10 mouse cellular contexts compared by ENCODE assay signal in the genomic region with DNA sequence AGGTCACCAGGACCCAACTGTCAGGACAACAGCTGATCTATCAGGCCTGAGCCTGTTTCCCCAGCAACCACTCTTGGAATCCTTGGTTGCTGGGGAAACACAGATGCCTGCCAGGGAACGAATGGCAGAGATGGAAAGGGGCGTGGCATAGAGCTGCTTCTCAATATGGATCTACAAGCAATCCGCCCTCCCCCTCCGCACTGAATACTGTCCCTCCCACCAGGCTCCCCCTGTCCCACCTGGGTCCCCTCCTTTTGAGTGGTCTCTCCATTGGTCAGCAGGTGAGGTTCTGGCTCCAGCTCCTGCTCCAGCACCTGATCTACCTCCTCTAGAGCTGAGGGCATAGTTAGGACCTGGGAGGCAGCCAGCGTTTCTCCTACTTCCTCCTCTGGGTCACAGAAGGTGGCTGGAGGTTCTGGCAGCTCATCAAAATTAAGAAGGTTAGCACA. TPM values are rescaled to one million over a fixed set of nuclear protein-coding genes. Genes with fewer than 3 reads are reported as not detected.
DNase-seq lines count a peak whose midpoint lies in the region; ATAC-seq and TF ChIP-seq lines count a peak whose summit lies in the region.
"Had no signal": no experiment of that assay in that cellular context is flagged by ENCODE, and none has a peak within 500 bp of the region (broad histone marks: within the 10 kb centered on the region; RNA-seq: fewer than 3 reads in every experiment).

No protein-coding gene starts in this region.

- H3K4me3 ChIP-seq in lung, embryonic 14.5 days (ENCODE audit: low read depth, low read length) = no peak overlapping the region
- no peak overlapping the region for H3K4me3 ChIP-seq in lung, adult 2 months (replicated peaks; ENCODE audit: extremely low read depth, low read depth, low read length)
- H3K4me3 ChIP-seq in forebrain, embryonic 16.5 days (replicated peaks; ENCODE audit: low read length) = no peak overlapping the region
- 0 out of 2 replicates have a peak overlapping the region, but pooled peaks have one; percentile 3 for H3K4me3 ChIP-seq in limb, embryonic 10.5 days
- H3K4me3 ChIP-seq in heart, embryonic 10.5 days = no peak overlapping the region

- 35% methylated on average over 5 of the region's 5 CpGs for WGBS in lung, embryonic 14.5 days
- 59% methylated on average over 5 of the region's 5 CpGs for WGBS in lung, adult 2 months
- 5% methylated on average over 5 of the region's 5 CpGs for WGBS in forebrain, embryonic 16.5 days
- WGBS in limb, embryonic 10.5 days = 69% methylated on average over 5 of the region's 5 CpGs
- 67% methylated on average over 5 of the region's 5 CpGs for WGBS in heart, embryonic 10.5 days

- TF ChIP-seq POLR2A in lung, adult 2 months (IDR thresholded peaks at IDR 0.05; ENCODE audit: borderline replicate concordance, extremely low read depth, low read depth, low read length) = no peak

- no peaks in the 10 kb centered on the region for H3K9me3 ChIP-seq in lung, embryonic 14.5 days (ENCODE audit: low read depth, low read length)
- H3K9me3 ChIP-seq in forebrain, embryonic 16.5 days (ENCODE audit: control insufficient read depth, low read length) = no peaks in the 10 kb centered on the region
- H3K9me3 ChIP-seq in limb, embryonic 10.5 days (replicated peaks) = no peaks in the 10 kb centered on the region
- no peaks in the 10 kb centered on the region for H3K9me3 ChIP-seq in heart, embryonic 10.5 days

- no peak for ATAC-seq in lung, embryonic 14.5 days (ENCODE audit: insufficient read depth)
- peak; percentile 30 for ATAC-seq in forebrain, embryonic 16.5 days
- ATAC-seq: Patski had no signal

- H3K9ac ChIP-seq in lung, embryonic 14.5 days = no peak overlapping the region
- H3K9ac ChIP-seq in forebrain, embryonic 16.5 days (replicated peaks; ENCODE audit: low read depth, low read length) = peak overlapping the region; percentile 36; the same call in 1 of the 2 replicates

- intact Hi-C loops in heart, postnatal 36 days (cut with DNase I) = no loop called here

- DNase-seq in lung, embryonic 14.5 days = peak; percentile 60
- DNase-seq in lung, adult 2 months = no peak
- no peak for DNase-seq in limb, embryonic 10.5 days (ENCODE audit: low spot score)
- peak; percentile 71 to 79 for DNase-seq in right cerebral cortex, adult 2 months (ENCODE audit: low spot score in 2 of 2)
- DNase-seq in heart, postnatal 36 days = no peak
- no peak for DNase-seq in heart, embryonic 10.5 days (ENCODE audit: low spot score)
- no peak for DNase-seq in heart, adult 9 months (ENCODE audit: low spot score in 2 of 2)

- H3K27me3 ChIP-seq in lung, embryonic 14.5 days (ENCODE audit: insufficient read depth, low read length) = 0 out of 2 replicates have a peak, but pooled peaks cover 8% of the 10 kb centered on the region
- H3K27me3 ChIP-seq in forebrain, embryonic 16.5 days (replicated peaks; ENCODE audit: control insufficient read depth, insufficient read depth, low read length) = no peaks in the 10 kb centered on the region
- peaks cover 8% of the 10 kb centered on the region; the same call in 1 of the 2 replicates for H3K27me3 ChIP-seq in limb, embryonic 10.5 days (ENCODE audit: low read depth, poor library complexity, severe bottlenecking)
- H3K27me3 ChIP-seq in heart, embryonic 10.5 days (ENCODE audit: insufficient read depth, poor library complexity, severe bottlenecking) = peaks cover 57% of the 10 kb centered on the region
- H3K27me3 ChIP-seq: Patski had no signal

- H3K27ac ChIP-seq in lung, embryonic 14.5 days (ENCODE audit: low read depth) = no peak overlapping the region
- peak overlapping the region; percentile 55 for H3K27ac ChIP-seq in forebrain, embryonic 16.5 days (ENCODE audit: low read length)
- no peak overlapping the region; the same call in 1 of the 2 replicates for H3K27ac ChIP-seq in limb, embryonic 10.5 days
- H3K27ac ChIP-seq in heart, embryonic 10.5 days = no peak overlapping the region
- H3K27ac ChIP-seq: macrophage had no signal

- no peak for TF ChIP-seq CTCF in lung, embryonic 14.5 days (IDR thresholded peaks at IDR 0.05; ENCODE audit: low read depth)
- no peak for TF ChIP-seq CTCF in lung, adult 2 months (IDR thresholded peaks at IDR 0.05; ENCODE audit: insufficient read depth, low read length)

- H3K4me2 ChIP-seq in lung, embryonic 14.5 days = no peak overlapping the region
- peak overlapping the region; percentile 24; the same call in 1 of the 2 replicates for H3K4me2 ChIP-seq in forebrain, embryonic 16.5 days (ENCODE audit: low read length)

- no peaks in the 10 kb centered on the region for H3K4me1 ChIP-seq in lung, embryonic 14.5 days (ENCODE audit: insufficient read depth)
- peaks cover 9% of the 10 kb centered on the region for H3K4me1 ChIP-seq in lung, adult 2 months (ENCODE audit: control insufficient read depth, insufficient read depth, low read length)
- peaks cover 51% of the 10 kb centered on the region for H3K4me1 ChIP-seq in forebrain, embryonic 16.5 days (replicated peaks; ENCODE audit: control insufficient read depth, insufficient read depth, low read length)
- peaks cover 50% of the 10 kb centered on the region for H3K4me1 ChIP-seq in limb, embryonic 10.5 days
- H3K4me1 ChIP-seq in heart, embryonic 10.5 days = peaks cover 32% of the 10 kb centered on the region

- peaks cover 60% of the 10 kb centered on the region for H3K36me3 ChIP-seq in lung, embryonic 14.5 days (ENCODE audit: insufficient read depth)
- peaks cover 40% of the 10 kb centered on the region for H3K36me3 ChIP-seq in forebrain, embryonic 16.5 days (ENCODE audit: control insufficient read depth, insufficient read depth)
- peaks cover 63% of the 10 kb centered on the region for H3K36me3 ChIP-seq in limb, embryonic 10.5 days
- peaks cover 53% of the 10 kb centered on the region for H3K36me3 ChIP-seq in heart, embryonic 10.5 days

RNA-seq across cellular contexts. Expression of a gene that starts 10.6 kb away (rescaled TPM):
- polyA plus RNA-seq in lung, embryonic 14.5 days (2014; fragmentation: Nextera tagmentation; extraction: Ambion mirVana) = 0.46 and 0.53 TPM in 2 replicates
- polyA plus RNA-seq in lung, adult 2 months (2012; rRNA removed) = 5.6 and 9.6 TPM in 2 replicates
- polyA plus RNA-seq in forebrain, embryonic 16.5 days (2015; fragmentation: Nextera tagmentation; extraction: Ambion mirVana) = 4.1 and 4.3 TPM in 2 replicates
- 0.34 and 0.35 TPM in 2 replicates for polyA plus RNA-seq in limb, embryonic 10.5 days (2016; fragmentation: Nextera tagmentation; extraction: Ambion mirVana)
- total RNA-seq in heart, postnatal 36 days (2021) = under 1 TPM; 0.58 to 0.70 TPM
- 0.17 and 0.21 TPM in 2 replicates for polyA plus RNA-seq in heart, embryonic 10.5 days (2016; fragmentation: Nextera tagmentation; extraction: Ambion mirVana)
- polyA plus RNA-seq: macrophage had no signal

RNA-seq across cellular contexts. Expression of a gene that starts 13.3 kb away (rescaled TPM):
- 135 and 153 TPM in 2 replicates for polyA plus RNA-seq in lung, embryonic 14.5 days (2014; fragmentation: Nextera tagmentation; extraction: Ambion mirVana)
- 20.6 and 21.6 TPM in 2 replicates for polyA plus RNA-seq in lung, adult 2 months (2012; rRNA removed)
- 792 and 816 TPM in 2 replicates for polyA plus RNA-seq in forebrain, embryonic 16.5 days (2015; fragmentation: Nextera tagmentation; extraction: Ambion mirVana)
- 346 and 417 TPM in 2 replicates for polyA plus RNA-seq in limb, embryonic 10.5 days (2016; fragmentation: Nextera tagmentation; extraction: Ambion mirVana)
- 1 to 10 TPM; 9.4 to 9.6 TPM for total RNA-seq in heart, postnatal 36 days (2021)
- 101 and 166 TPM in 2 replicates for polyA plus RNA-seq in heart, embryonic 10.5 days (2016; fragmentation: Nextera tagmentation; extraction: Ambion mirVana)
- polyA plus RNA-seq: macrophage had no signal

RNA-seq across cellular contexts. Expression of a gene that starts 29.8 kb away (rescaled TPM):
- polyA plus RNA-seq in lung, embryonic 14.5 days (2014; fragmentation: Nextera tagmentation; extraction: Ambion mirVana) = 64.3 and 71.0 TPM in 2 replicates
- polyA plus RNA-seq in lung, adult 2 months (2012; rRNA removed) = 45.2 and 55.5 TPM in 2 replicates
- 39.4 and 40.1 TPM in 2 replicates for polyA plus RNA-seq in forebrain, embryonic 16.5 days (2015; fragmentation: Nextera tagmentation; extraction: Ambion mirVana)
- 63.6 and 71.1 TPM in 2 replicates for polyA plus RNA-seq in limb, embryonic 10.5 days (2016; fragmentation: Nextera tagmentation; extraction: Ambion mirVana)
- 10 to 100 TPM; 17.6 to 18.1 TPM for total RNA-seq in heart, postnatal 36 days (2021)
- 29.5 and 44.2 TPM in 2 replicates for polyA plus RNA-seq in heart, embryonic 10.5 days (2016; fragmentation: Nextera tagmentation; extraction: Ambion mirVana)

RNA-seq across cellular contexts. Expression of a gene that starts 38.8 kb away (rescaled TPM):
- 185 and 199 TPM in 2 replicates for polyA plus RNA-seq in lung, embryonic 14.5 days (2014; fragmentation: Nextera tagmentation; extraction: Ambion mirVana)
- polyA plus RNA-seq in lung, adult 2 months (2012; rRNA removed) = 72.1 and 80.5 TPM in 2 replicates
- 132 and 147 TPM in 2 replicates for polyA plus RNA-seq in forebrain, embryonic 16.5 days (2015; fragmentation: Nextera tagmentation; extraction: Ambion mirVana)
- polyA plus RNA-seq in limb, embryonic 10.5 days (2016; fragmentation: Nextera tagmentation; extraction: Ambion mirVana) = 202 and 206 TPM in 2 replicates
- total RNA-seq in heart, postnatal 36 days (2021) = 10 to 100 TPM; 49.3 to 49.9 TPM
- polyA plus RNA-seq in heart, embryonic 10.5 days (2016; fragmentation: Nextera tagmentation; extraction: Ambion mirVana) = 397 and 462 TPM in 2 replicates

RNA-seq across cellular contexts. Expression of a gene that starts 48.1 kb away (rescaled TPM):
- not detected in 2 replicates for polyA plus RNA-seq in lung, embryonic 14.5 days (2014; fragmentation: Nextera tagmentation; extraction: Ambion mirVana)
- 0.19 and 0.36 TPM in 2 replicates for polyA plus RNA-seq in lung, adult 2 months (2012; rRNA removed)
- not detected in 2 replicates for polyA plus RNA-seq in forebrain, embryonic 16.5 days (2015; fragmentation: Nextera tagmentation; extraction: Ambion mirVana)
- 0.14 TPM in 1 of 2 replicates, not detected in the other for polyA plus RNA-seq in limb, embryonic 10.5 days (2016; fragmentation: Nextera tagmentation; extraction: Ambion mirVana)
- not detected for total RNA-seq in heart, postnatal 36 days (2021)
- 0.21 and 8.5 TPM in 2 replicates for polyA plus RNA-seq in heart, embryonic 10.5 days (2016; fragmentation: Nextera tagmentation; extraction: Ambion mirVana)
- polyA plus RNA-seq: macrophage, Patski had no signal

Comparison
In these comparisons a context has a peak if more than half of its experiments do, and no peak if none do; other contexts are left out.
1. DNase-seq: peak in lung, embryonic 14.5 days (single experiment) and right cerebral cortex, adult 2 months (2 of 2); none in lung, adult 2 months (single experiment), limb, embryonic 10.5 days (single experiment), heart, postnatal 36 days (0 of 2), heart, embryonic 10.5 days (single experiment) and heart, adult 9 months (0 of 2).